24 mouse cellular contexts compared by ENCODE assay signal in the genomic region with DNA sequence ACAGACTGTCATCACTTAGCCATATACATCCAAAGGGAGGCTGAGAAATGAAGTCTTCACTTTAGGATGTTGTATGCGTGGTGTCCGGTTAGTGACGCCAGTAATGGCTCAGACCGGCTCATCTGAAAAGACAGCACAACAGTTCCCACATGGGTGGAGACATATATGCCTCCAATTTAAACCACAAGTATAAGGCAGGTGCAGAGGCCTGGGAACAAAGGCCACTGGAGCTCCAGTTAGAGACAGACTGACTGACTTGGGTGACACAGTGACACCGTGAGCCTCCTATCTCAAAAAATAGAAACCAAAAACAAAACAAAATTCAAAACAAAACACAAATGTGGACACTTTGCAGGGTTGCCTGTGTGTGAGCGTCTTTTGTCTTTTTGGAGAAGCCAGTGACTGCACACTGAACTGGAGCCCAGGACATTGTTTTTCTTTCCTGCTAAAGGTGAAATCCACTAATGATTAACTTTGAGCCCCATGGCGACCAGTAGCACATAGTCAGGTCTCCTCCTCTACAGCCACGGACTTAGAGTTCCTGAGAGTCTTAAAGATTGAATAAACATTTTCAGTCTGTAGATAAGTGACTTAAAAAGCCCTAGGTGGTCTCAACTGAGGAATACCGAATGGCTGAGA. TPM values are rescaled to one million over a fixed set of nuclear protein-coding genes. Genes with fewer than 3 reads are reported as not detected.
A peak's percentile ranks its signal among the peaks of the same experiment; 100 is the strongest.
DNase-seq lines count a peak whose midpoint lies in the region; ATAC-seq and TF ChIP-seq lines count a peak whose summit lies in the region.
"Had no signal": no experiment of that assay in that cellular context is flagged by ENCODE, and none has a peak within 500 bp of the region (broad histone marks: within the 10 kb centered on the region; RNA-seq: fewer than 3 reads in every experiment).

No protein-coding gene starts in this region.

- no peak for TF ChIP-seq CTCF in thymus, adult 2 months (IDR thresholded peaks at IDR 0.05; ENCODE audit: borderline replicate concordance, control insufficient read depth, extremely low read depth, insufficient read depth, low read length, poor library complexity)
- no peak for TF ChIP-seq CTCF in kidney, postnatal 0 days (IDR thresholded peaks at IDR 0.05; ENCODE audit: low read depth)
- no peak for TF ChIP-seq CTCF in forebrain, postnatal 0 days (IDR thresholded peaks at IDR 0.05; ENCODE audit: low read depth)

- H3K4me3 ChIP-seq in liver, embryonic 16.5 days (ENCODE audit: low read depth, low read length): no peak overlapping the region
- H3K4me3 ChIP-seq in liver, embryonic 11.5 days (ENCODE audit: low read depth, low read length): no peak overlapping the region
- no peak overlapping the region for H3K4me3 ChIP-seq in thymus, adult 2 months (ENCODE audit: control insufficient read depth, insufficient read depth, low read length)
- H3K4me3 ChIP-seq in kidney, postnatal 0 days (replicated peaks; ENCODE audit: low read depth, low read length): no peak overlapping the region
- H3K4me3 ChIP-seq in forebrain, postnatal 0 days (ENCODE audit: low read depth, low read length): no peak overlapping the region
- H3K4me3 ChIP-seq: heart, embryonic 13.5 days; hindbrain, embryonic 13.5 days; limb, embryonic 12.5 days; megakaryocyte, embryonic 14.5 days; midbrain, embryonic 15.5 days; neural tube, embryonic 15.5 days; stomach, embryonic 15.5 days had no signal

- no peaks in the 10 kb centered on the region for H3K27me3 ChIP-seq in liver, embryonic 16.5 days (ENCODE audit: control insufficient read depth, insufficient read depth, low read depth, low read length)
- H3K27me3 ChIP-seq in liver, embryonic 11.5 days (replicated peaks; ENCODE audit: control insufficient read depth, insufficient read depth, low read length): no peaks in the 10 kb centered on the region
- H3K27me3 ChIP-seq in thymus, adult 2 months (ENCODE audit: control insufficient read depth, insufficient read depth, low read length): no peaks in the 10 kb centered on the region
- H3K27me3 ChIP-seq in kidney, postnatal 0 days (ENCODE audit: insufficient read depth, low read length): no peaks in the 10 kb centered on the region
- no peaks in the 10 kb centered on the region for H3K27me3 ChIP-seq in forebrain, postnatal 0 days (ENCODE audit: insufficient read depth, low read length)
- H3K27me3 ChIP-seq: CH12.LX; heart, embryonic 13.5 days; hindbrain, embryonic 13.5 days; limb, embryonic 12.5 days; midbrain, embryonic 15.5 days; neural tube, embryonic 15.5 days; stomach, embryonic 15.5 days had no signal

- H3K27ac ChIP-seq in liver, embryonic 16.5 days (ENCODE audit: low read length): 0 out of 2 replicates have a peak overlapping the region, but pooled peaks have one; percentile 5
- H3K27ac ChIP-seq in liver, embryonic 11.5 days (ENCODE audit: low read depth, low read length): no peak overlapping the region
- no peak overlapping the region for H3K27ac ChIP-seq in thymus, adult 2 months (ENCODE audit: control insufficient read depth, insufficient read depth, low read length)
- H3K27ac ChIP-seq in kidney, postnatal 0 days: peak overlapping the region; percentile 42; the same call in 1 of the 2 replicates
- no peak overlapping the region for H3K27ac ChIP-seq in forebrain, postnatal 0 days (ENCODE audit: low read depth, low read length)
- H3K27ac ChIP-seq: heart, embryonic 13.5 days; hindbrain, embryonic 13.5 days; limb, embryonic 12.5 days; midbrain, embryonic 15.5 days; neural tube, embryonic 15.5 days; stomach, embryonic 15.5 days had no signal

- H3K4me2 ChIP-seq in liver, embryonic 16.5 days (ENCODE audit: low read depth, low read length): no peak overlapping the region
- H3K4me2 ChIP-seq in liver, embryonic 11.5 days: no peak overlapping the region
- H3K4me2 ChIP-seq in kidney, postnatal 0 days (ENCODE audit: low read length): no peak overlapping the region
- no peak overlapping the region for H3K4me2 ChIP-seq in forebrain, postnatal 0 days (ENCODE audit: low read depth)
- H3K4me2 ChIP-seq: heart, embryonic 13.5 days; hindbrain, embryonic 13.5 days; limb, embryonic 12.5 days; midbrain, embryonic 15.5 days; neural tube, embryonic 15.5 days; stomach, embryonic 15.5 days had no signal

- no peak for DNase-seq in liver, embryonic 11.5 days (ENCODE audit: low spot score)
- peak; percentile 4 for DNase-seq in thymus, postnatal 4 days
- DNase-seq in thymus, adult 2 months: no peak
- DNase-seq in kidney, postnatal 0 days (ENCODE audit: low spot score): no peak
- no peak for DNase-seq in forebrain, postnatal 0 days
- DNase-seq in retina, postnatal 1 day: no peak
- no peak for DNase-seq in cerebellum, adult 9-11 months
- DNase-seq: adrenal gland, postnatal 25 days; cerebellum, adult 11 months; cerebellum, postnatal 14 days; embryo, embryonic 11 days; gastrocnemius, postnatal 10 days; heart, adult 18-20 months; lung, postnatal 10 days; right cerebral cortex, postnatal 25 days had no signal

- WGBS in liver, embryonic 16.5 days (ENCODE audit: insufficient replicate concordance): 58% methylated on average over 9 of the region's 9 CpGs
- 69% methylated on average over 9 of the region's 9 CpGs for WGBS in liver, embryonic 11.5 days
- 80% methylated on average over 9 of the region's 9 CpGs for WGBS in thymus, adult 2 months
- WGBS in kidney, postnatal 0 days: 66% methylated on average over 9 of the region's 9 CpGs
- WGBS in forebrain, postnatal 0 days: 84% methylated on average over 9 of the region's 9 CpGs

- TF ChIP-seq POLR2A in thymus, adult 2 months (IDR thresholded peaks at IDR 0.05; ENCODE audit: control insufficient read depth, extremely low read depth, insufficient read depth, low read length, poor library complexity): no peak

- no peaks in the 10 kb centered on the region for H3K4me1 ChIP-seq in liver, embryonic 16.5 days (ENCODE audit: control insufficient read depth, low read depth, low read length)
- H3K4me1 ChIP-seq in liver, embryonic 11.5 days (replicated peaks; ENCODE audit: control insufficient read depth, insufficient read depth, low read length): no peaks in the 10 kb centered on the region
- no peaks in the 10 kb centered on the region for H3K4me1 ChIP-seq in thymus, adult 2 months (replicated peaks; ENCODE audit: control insufficient read depth, insufficient read depth, low read length)
- H3K4me1 ChIP-seq in kidney, postnatal 0 days (replicated peaks; ENCODE audit: insufficient read depth, low read length): 0 out of 2 replicates have a peak, but pooled peaks cover 3% of the 10 kb centered on the region
- no peaks in the 10 kb centered on the region for H3K4me1 ChIP-seq in forebrain, postnatal 0 days (ENCODE audit: insufficient read depth)
- H3K4me1 ChIP-seq: heart, embryonic 13.5 days; hindbrain, embryonic 13.5 days; midbrain, embryonic 15.5 days; neural tube, embryonic 15.5 days; stomach, embryonic 15.5 days had no signal

- peak; percentile 55; the same call in 1 of the 2 replicates for ATAC-seq in liver, embryonic 16.5 days (ENCODE audit: low read depth)
- no peak for ATAC-seq in liver, embryonic 11.5 days (replicated peaks; ENCODE audit: low FRiP score)
- ATAC-seq in kidney, postnatal 0 days (replicated peaks; ENCODE audit: low FRiP score, low read depth): 0 out of 2 replicates have a peak, but pooled peaks have one; percentile 43
- ATAC-seq in forebrain, postnatal 0 days: no peak
- ATAC-seq: midbrain, embryonic 15.5 days had no signal

- H3K9me3 ChIP-seq in liver, embryonic 16.5 days (replicated peaks; ENCODE audit: control insufficient read depth, low read length): no peaks in the 10 kb centered on the region
- no peaks in the 10 kb centered on the region for H3K9me3 ChIP-seq in liver, embryonic 11.5 days (ENCODE audit: control insufficient read depth, low read length)
- H3K9me3 ChIP-seq in kidney, postnatal 0 days (replicated peaks; ENCODE audit: low read length): no peaks in the 10 kb centered on the region
- no peaks in the 10 kb centered on the region for H3K9me3 ChIP-seq in forebrain, postnatal 0 days (ENCODE audit: low read length)
- H3K9me3 ChIP-seq: heart, embryonic 13.5 days; hindbrain, embryonic 13.5 days; limb, embryonic 12.5 days; megakaryocyte, embryonic 14.5 days; midbrain, embryonic 15.5 days; neural tube, embryonic 15.5 days; stomach, embryonic 15.5 days had no signal

- H3K9ac ChIP-seq in liver, embryonic 16.5 days (ENCODE audit: low read depth, low read length): no peak overlapping the region
- H3K9ac ChIP-seq in liver, embryonic 11.5 days (ENCODE audit: low read depth, low read length): no peak overlapping the region
- H3K9ac ChIP-seq in kidney, postnatal 0 days (ENCODE audit: low read depth, low read length): no peak overlapping the region
- no peak overlapping the region for H3K9ac ChIP-seq in forebrain, postnatal 0 days
- H3K9ac ChIP-seq: heart, embryonic 13.5 days; hindbrain, embryonic 13.5 days; limb, embryonic 12.5 days; midbrain, embryonic 15.5 days; neural tube, embryonic 15.5 days; stomach, embryonic 15.5 days had no signal

- H3K36me3 ChIP-seq in liver, embryonic 16.5 days (ENCODE audit: control insufficient read depth, insufficient read depth): no peaks in the 10 kb centered on the region
- no peaks in the 10 kb centered on the region for H3K36me3 ChIP-seq in liver, embryonic 11.5 days (ENCODE audit: control insufficient read depth, insufficient read depth, low read length)
- no peaks in the 10 kb centered on the region for H3K36me3 ChIP-seq in thymus, adult 2 months (ENCODE audit: control insufficient read depth, insufficient read depth, low read length)
- no peaks in the 10 kb centered on the region for H3K36me3 ChIP-seq in kidney, postnatal 0 days (ENCODE audit: insufficient read depth, low read length)
- no peaks in the 10 kb centered on the region for H3K36me3 ChIP-seq in forebrain, postnatal 0 days (ENCODE audit: insufficient read depth)
- H3K36me3 ChIP-seq: heart, embryonic 13.5 days; hindbrain, embryonic 13.5 days; limb, embryonic 12.5 days; midbrain, embryonic 15.5 days; neural tube, embryonic 15.5 days; stomach, embryonic 15.5 days had no signal

RNA-seq across cellular contexts. Expression of gene Txnrd1, which starts 14.2 kb away (rescaled TPM):
- 44.1 and 46.1 TPM in 2 replicates for polyA plus RNA-seq in liver, embryonic 16.5 days (2015; fragmentation: Nextera tagmentation; extraction: Ambion mirVana)
- polyA plus RNA-seq in liver, embryonic 11.5 days (2014; fragmentation: Nextera tagmentation; extraction: Ambion mirVana): 129 and 145 TPM in 2 replicates
- 32.2 and 42.5 TPM in 2 replicates for polyA plus RNA-seq in thymus, adult 2 months (2012; rRNA removed)
- polyA plus RNA-seq in kidney, postnatal 0 days (2015; fragmentation: Nextera tagmentation; extraction: Ambion mirVana): 70.9 and 73.8 TPM in 2 replicates
- total RNA-seq in forebrain, postnatal 0 days (2014; rRNA removed): 96.3 and 108 TPM in 2 replicates
- polyA plus RNA-seq in forebrain, postnatal 0 days (2015; fragmentation: Nextera tagmentation; extraction: Ambion mirVana): 74.5 and 81.5 TPM in 2 replicates

RNA-seq across cellular contexts. Expression of gene Eid3, which starts 18.5 kb away (rescaled TPM):
- polyA plus RNA-seq in liver, embryonic 16.5 days (2015; fragmentation: Nextera tagmentation; extraction: Ambion mirVana): 0.13 and 0.18 TPM in 2 replicates
- 0.45 and 0.75 TPM in 2 replicates for polyA plus RNA-seq in liver, embryonic 11.5 days (2014; fragmentation: Nextera tagmentation; extraction: Ambion mirVana)
- polyA plus RNA-seq in thymus, adult 2 months (2012; rRNA removed): 0.37 and 0.46 TPM in 2 replicates
- 0.14 and 0.20 TPM in 2 replicates for polyA plus RNA-seq in kidney, postnatal 0 days (2015; fragmentation: Nextera tagmentation; extraction: Ambion mirVana)
- 1.4 TPM in 2 replicates for total RNA-seq in forebrain, postnatal 0 days (2014; rRNA removed)
- 0.14 and 0.30 TPM in 2 replicates for polyA plus RNA-seq in forebrain, postnatal 0 days (2015; fragmentation: Nextera tagmentation; extraction: Ambion mirVana)

Comparison
In these comparisons a context has a peak if more than half of its experiments do, and no peak if none do; other contexts are left out.
1. ATAC-seq: peak in liver, embryonic 16.5 days (single experiment) and kidney, postnatal 0 days (single experiment); none in liver, embryonic 11.5 days (single experiment) and forebrain, postnatal 0 days (single experiment).
2. H3K27ac ChIP-seq: peak in liver, embryonic 16.5 days (single experiment) and kidney, postnatal 0 days (single experiment); none in liver, embryonic 11.5 days (single experiment), thymus, adult 2 months (single experiment) and forebrain, postnatal 0 days (single experiment).